Mouse (Mus musculus) embryonic stem cell, embryonic (primary cell): Measurements from ENCODE around the gene Micu1.

Source experiments
- CTCF ChIA-PET, 4 experiments: fragments of 300-600 bp in 2 of 4; fragments of 350-600 bp in 2 of 4; sonication (Branson Sonifier 250); formaldehyde crosslinking; loops; one replicate each; lab custom pipeline; 2022; ENCODE audit warnings: inconsistent platforms in 2 of 4; lab: Charles Lee
- POLR2A ChIA-PET, 4 experiments: fragments of 300-600 bp in 2 of 4; fragments of 350-600 bp in 2 of 4; sonication (Branson Sonifier 250); formaldehyde crosslinking; loops; one replicate each; lab custom pipeline; 2022; ENCODE audit warnings: antibody characterized with exemption in 4 of 4, inconsistent platforms in 1 of 4; lab: Charles Lee

The Micu1 gene

DNA sequence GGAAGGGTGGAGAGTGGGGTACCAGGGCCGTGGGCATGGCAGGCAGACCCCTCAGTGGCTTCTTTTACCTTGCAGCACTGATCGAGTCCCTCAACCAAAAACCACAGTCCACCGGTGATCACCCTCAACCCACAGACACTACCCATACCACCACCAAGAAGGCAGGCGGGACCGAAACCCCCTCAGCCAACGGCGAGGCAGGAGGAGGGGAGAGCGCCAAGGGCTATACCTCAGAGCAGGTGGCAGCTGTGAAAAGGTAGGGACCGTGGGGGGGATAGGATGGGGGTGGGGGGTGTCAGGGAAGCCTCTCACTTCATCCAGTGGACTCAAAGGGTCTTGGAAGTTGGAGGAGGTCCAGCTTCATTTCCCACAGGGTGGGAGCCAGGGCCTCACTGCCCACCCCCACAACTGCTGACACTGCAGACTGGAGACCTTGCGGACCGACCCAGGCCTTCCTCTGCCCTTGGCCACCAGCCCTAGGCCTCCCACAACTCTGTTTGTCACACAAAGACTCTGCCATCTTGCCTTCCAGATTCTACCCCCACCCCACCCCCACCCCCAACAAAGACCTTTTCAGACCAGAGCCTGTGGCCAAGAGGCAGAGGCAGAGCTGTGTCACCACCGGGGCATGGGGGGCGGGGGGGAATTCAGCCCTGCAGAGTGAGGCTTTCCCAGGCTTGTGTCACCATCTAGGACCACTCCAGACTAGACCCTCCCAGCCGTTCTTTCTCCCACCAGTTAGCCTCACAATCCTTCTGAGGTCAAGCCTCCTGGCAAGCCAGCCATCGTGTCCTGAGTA, 187.9 kb downstream of the Micu1 start:
- CTCF ChIA-PET, result interaction anchor here in 2 of 4 experiments (0.5 to 1.2 kb wide), 6 partner anchors 9 to 304 kb away, joined by 3 to 5 read pairs (median 4); partner anchors contain the start of gene Ddit4 (in 1 of the 2)

DNA sequence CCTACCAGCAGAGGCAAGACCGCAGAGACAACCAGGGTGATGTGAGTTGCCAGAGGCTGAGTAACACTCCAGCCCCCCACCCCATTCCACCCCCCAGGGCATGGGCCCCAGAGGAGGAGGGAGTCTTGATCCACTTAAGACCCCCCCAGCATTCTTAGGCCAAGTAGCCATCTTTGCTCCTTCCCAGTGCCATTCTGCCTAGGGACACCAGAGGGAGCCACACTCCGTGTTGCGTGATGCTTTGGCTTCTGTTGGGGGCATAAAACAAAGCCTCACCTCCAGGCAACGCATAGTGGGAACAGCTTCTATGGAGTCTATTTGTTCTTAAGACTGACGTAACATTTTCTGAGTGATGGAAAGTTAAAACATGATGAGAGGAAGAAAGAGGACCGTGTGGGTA, 190.7 kb downstream of the Micu1 start:
- POLR2A ChIA-PET, result interaction anchor here in 3 of 4 experiments (0.6 to 1.5 kb wide), 10 partner anchors 12 to 288 kb away, joined by 3 to 6 read pairs (median 4); no protein-coding TSS in a partner anchor
- CTCF ChIA-PET, result interaction anchor here (0.7 to 2.8 kb wide), 17 partner anchors 11 to 555 kb away, joined by 3 to 28 read pairs (median 3); partner anchors contain the start of gene Vsir (in 1 of the 4)

More for the DNA sequence above, 187.9 kb downstream of the Micu1 start:
- POLR2A ChIA-PET, result interaction anchor here in 2 of 4 experiments (0.7 to 3.9 kb wide), 8 partner anchors 9 to 52 kb away, joined by 3 to 18 read pairs (median 3); no protein-coding TSS in a partner anchor

DNA sequence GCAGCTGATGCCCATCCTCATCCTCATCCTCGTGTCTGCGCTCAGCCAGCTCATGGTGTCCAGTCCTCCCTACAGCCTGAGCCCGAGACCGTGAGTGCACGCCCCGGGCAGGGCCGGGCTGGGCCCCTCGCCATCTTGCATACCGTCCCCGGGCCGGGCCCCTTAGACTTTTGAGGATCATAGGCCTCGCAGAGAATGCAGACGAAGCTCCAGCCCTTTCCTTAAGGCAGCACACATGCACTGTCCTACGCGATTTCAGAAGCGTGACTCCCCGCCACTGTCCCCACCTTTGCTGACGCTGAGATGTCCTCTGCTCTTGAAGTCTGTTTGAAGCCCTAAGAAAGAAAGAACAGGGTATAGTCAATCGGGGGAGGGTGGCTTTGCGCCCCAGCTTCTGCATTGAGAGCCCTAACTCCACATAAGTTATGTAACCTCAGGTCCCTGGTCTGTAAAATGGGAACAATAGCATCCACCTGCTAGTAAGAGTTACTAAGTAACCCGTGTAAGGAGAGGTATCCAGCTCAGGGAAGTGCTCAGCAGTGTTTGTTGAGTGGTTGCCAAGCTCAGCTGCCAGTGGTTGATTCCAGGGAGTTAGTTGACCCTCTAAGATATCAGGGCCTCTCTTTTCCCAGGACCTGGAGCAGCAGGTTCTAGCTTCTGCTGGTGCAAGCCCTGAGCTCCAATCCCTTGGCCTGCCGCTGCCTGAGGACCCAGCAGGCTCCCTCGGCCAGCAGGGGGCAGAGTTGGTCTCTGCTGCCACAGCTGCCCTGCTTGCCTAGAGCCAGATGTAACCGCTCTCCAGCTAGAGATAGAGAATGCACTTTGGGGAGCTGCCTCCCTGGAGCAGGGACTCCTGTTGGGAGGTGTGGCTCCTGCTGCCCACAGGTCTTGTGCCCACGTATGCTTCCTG, 192.2 kb downstream of the Micu1 start:
- CTCF ChIA-PET, result interaction anchor here (0.5 to 2.8 kb wide), 109 partner anchors 9 to 1490 kb away, joined by 3 to 28 read pairs (median 4); partner anchors contain the start of genes Anapc16 (in 2 of the 4), Ascc1 (in 2 of the 4) and Vsir (in 1 of the 4)
- POLR2A ChIA-PET, result interaction anchor here (0.6 to 2.2 kb wide), 42 partner anchors 9 to 673 kb away, joined by 3 to 19 read pairs (median 4); partner anchors contain the start of genes Anapc16 (in 1 of the 4), Ascc1 (in 1 of the 4), Ddit4 (in 1 of the 4) and P4ha1 (in 1 of the 4)

DNA sequence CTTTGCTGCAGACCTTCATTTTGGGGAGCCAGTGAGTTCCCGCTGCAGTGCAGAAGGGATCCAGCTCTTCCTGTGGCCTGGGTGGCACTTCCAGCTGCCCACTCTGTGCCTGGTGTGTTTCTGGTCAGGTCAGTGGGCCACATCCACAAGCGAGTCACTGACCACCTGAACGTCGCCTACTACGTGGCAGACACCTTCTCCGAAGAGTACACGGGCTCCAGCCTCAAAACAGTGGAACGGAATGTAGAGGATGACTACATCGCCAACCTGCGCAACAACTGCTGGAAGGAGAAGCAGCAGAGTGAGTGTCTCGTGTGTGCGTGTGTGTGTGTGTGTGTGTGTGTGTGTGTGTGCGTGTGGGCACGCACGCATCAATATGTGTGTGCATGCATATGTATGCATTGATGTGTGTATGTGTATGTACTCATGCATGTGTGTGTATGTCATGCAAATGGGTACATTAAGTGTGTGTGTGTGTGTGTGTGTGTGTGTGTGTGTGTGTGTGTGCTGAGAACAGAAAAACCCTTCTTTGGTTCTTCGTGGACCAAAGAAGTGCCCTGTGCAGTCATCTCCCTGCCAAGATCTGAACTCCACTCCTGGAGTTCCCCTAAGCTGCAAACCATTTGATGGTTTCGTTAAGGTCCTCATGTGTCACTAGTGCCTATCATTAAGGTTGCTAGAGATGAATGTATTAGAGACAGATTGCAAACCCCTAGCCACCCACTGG, 193.3 kb downstream of the Micu1 start:
- ChIA-PET CTCF (interaction anchor here (0.6 to 2.8 kb wide), 69 partner anchors 8 to 1489 kb away, joined by 3 to 28 read pairs (median 5); partner anchors contain the start of genes Anapc16 (in 1 of the 4), Ascc1 (in 1 of the 4) and Vsir (in 1 of the 4)), POLR2A (interaction anchor here in 2 of 4 experiments (0.8 to 2.2 kb wide), 22 partner anchors 8 to 349 kb away, joined by 3 to 19 read pairs (median 6); partner anchors contain the start of genes Anapc16 (in 1 of the 2), Ascc1 (in 1 of the 2) and Ddit4 (in 1 of the 2))

DNA sequence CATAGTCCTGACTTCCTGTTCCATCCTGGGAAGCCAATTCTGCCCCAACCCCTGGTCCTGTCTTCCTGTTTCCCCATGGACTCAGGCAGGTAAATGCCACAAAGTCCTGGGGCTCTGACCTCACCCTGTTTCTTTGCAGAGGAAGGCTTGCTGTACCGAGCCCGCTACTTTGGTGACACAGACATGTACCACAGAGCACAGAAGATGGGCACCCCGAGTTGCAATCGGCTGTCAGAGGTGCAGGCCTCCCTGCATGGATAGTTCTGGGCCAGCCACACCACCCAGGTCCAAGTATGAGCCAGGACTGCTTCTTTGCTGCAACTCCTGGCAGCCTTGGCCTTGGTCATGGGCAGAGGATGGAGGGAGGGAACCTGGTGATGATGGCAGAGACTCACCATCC, 193.9 kb downstream of the Micu1 start:
- CTCF ChIA-PET, result interaction anchor here in 1 of 4 experiments (2.1 kb wide), 1 partner anchor 11 kb away, joined by 7 read pairs; no protein-coding TSS in a partner anchor
- POLR2A ChIA-PET, result interaction anchor here in 1 of 4 experiments (2.2 kb wide), 1 partner anchor 55 kb away, joined by 19 read pairs; the partner anchor contains the start of gene Ddit4

DNA sequence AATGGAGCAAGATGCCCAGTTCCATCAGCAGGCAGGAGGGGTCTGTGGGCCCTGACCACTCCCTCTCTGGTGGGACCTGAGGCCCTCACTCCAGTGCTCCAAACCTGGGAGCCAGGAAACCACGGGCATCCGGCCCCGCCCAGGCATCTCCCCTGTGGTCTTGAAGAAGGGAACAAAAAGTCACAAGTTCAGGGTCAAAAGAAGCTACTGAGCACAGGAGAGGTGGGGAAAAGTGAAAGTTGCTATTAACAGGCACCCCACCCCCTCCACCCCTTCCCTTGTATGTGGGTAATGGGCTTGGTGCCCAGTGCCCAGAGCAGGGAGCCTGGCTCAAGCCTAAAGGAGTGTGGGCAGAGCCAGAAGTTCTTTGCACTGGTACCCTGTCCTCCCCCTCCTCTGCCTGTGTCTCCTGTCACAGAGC, 194.6 kb downstream of the Micu1 start:
- ChIA-PET CTCF (interaction anchor here in 2 of 4 experiments (0.6 to 3.8 kb wide), 4 partner anchors 11 to 1690 kb away, joined by 3 to 20 read pairs (median 4); no protein-coding TSS in a partner anchor), POLR2A (interaction anchor here in 3 of 4 experiments (0.6 to 7.9 kb wide), 15 partner anchors 9 to 350 kb away, joined by 3 to 145 read pairs (median 5); partner anchors contain the start of genes Anapc16 (in 2 of the 3), Ascc1 (in 2 of the 3) and Ddit4 (in 1 of the 3))

DNA sequence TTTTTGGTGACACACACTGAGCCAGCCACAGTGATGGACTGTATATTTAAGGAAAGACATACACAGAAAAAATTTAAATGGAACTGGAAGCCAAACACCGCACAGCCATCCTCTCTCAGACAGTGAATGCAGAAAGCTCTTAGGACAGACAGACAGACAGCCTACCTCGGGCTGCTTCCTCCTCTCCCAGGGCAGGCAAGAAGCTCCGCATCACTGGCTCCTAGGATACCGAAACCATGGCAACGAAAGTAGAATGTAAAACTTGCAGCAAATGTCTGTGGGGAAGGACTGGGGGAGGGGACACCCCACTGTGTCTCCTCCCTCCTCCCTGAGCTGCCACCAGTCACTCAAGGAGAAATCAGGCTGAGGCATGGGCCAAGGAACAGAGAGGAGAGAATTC, 195.2 kb downstream of the Micu1 start:
- POLR2A ChIA-PET, result interaction anchor here in 3 of 4 experiments (0.6 to 7.9 kb wide), 20 partner anchors 9 to 676 kb away, joined by 3 to 145 read pairs (median 6); partner anchors contain the start of genes Anapc16 (in 2 of the 3), Ascc1 (in 2 of the 3), Ddit4 (in 1 of the 3) and Sowahc (in 1 of the 3)

DNA sequence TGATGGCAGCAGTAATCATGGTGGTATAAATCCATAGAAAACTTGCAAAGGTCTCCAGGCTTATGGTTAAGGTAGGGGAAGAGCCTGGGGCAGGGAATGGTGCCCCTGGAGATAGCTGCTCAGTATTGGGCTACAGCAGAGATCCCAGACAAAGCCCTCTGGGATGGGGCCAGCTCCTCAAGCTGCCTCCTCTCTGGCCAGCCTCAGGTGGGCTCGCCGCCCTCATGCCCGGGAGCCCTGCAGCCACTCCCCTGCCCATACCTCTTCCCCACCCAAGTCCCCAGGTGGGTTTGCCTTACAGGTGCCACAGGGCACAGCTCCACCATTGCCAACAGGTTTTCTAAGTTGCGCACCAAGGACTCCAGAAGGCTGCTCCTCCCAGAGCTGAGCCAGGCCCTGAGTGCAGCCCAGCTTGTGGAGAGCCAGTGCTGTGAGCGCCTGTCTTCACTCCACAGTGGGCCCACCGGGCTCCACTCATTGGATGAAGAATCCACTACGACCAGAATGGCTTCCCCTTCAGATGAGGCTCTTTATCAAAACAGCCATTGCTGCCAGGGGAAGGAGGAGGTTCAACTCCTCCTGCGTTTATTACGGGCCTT, 196.0 kb downstream of the Micu1 start:
- CTCF ChIA-PET, result interaction anchor here in 3 of 4 experiments (0.6 to 3.8 kb wide), 10 partner anchors 10 to 347 kb away, joined by 3 to 20 read pairs (median 3); no protein-coding TSS in a partner anchor
- POLR2A ChIA-PET, result interaction anchor here in 3 of 4 experiments (0.6 to 7.9 kb wide), 31 partner anchors 10 to 676 kb away, joined by 3 to 145 read pairs (median 8); partner anchors contain the start of genes Anapc16 (in 2 of the 3), Ascc1 (in 2 of the 3), Ddit4 (in 2 of the 3) and P4ha1 (in 1 of the 3)

More for the DNA sequence above, 195.2 kb downstream of the Micu1 start:
- CTCF ChIA-PET, result interaction anchor here in 3 of 4 experiments (0.6 to 3.8 kb wide), 9 partner anchors 11 to 1690 kb away, joined by 3 to 20 read pairs (median 3); no protein-coding TSS in a partner anchor

DNA sequence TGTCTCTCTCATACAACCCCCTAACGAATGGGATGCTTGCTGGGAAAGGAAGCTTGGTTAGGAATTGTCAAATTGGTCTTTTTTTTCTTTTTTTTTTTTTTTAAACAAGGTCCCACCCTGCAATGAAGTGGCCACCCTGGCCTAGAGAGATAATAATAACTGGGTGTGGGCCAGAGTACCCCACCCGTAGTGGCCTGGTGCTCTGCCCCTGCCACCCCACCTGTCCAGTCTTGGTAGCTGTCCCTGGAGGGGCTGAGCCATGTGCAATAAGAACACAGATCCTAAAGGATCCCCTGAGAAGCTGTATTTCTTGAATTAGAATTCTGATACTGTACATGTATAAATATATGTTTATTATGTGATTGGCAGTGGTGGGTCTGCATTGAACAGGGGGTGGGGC, 196.7 kb downstream of the Micu1 start:
- ChIA-PET CTCF (interaction anchor here (0.6 to 3.8 kb wide), 20 partner anchors 8 to 861 kb away, joined by 3 to 20 read pairs (median 3); no protein-coding TSS in a partner anchor), POLR2A (interaction anchor here (0.5 to 7.9 kb wide), 68 partner anchors 8 to 677 kb away, joined by 3 to 145 read pairs (median 5); partner anchors contain the start of genes Anapc16 (in 3 of the 4), Ascc1 (in 3 of the 4), Ddit4 (in 3 of the 4) and P4ha1 (in 2 of the 4))

DNA sequence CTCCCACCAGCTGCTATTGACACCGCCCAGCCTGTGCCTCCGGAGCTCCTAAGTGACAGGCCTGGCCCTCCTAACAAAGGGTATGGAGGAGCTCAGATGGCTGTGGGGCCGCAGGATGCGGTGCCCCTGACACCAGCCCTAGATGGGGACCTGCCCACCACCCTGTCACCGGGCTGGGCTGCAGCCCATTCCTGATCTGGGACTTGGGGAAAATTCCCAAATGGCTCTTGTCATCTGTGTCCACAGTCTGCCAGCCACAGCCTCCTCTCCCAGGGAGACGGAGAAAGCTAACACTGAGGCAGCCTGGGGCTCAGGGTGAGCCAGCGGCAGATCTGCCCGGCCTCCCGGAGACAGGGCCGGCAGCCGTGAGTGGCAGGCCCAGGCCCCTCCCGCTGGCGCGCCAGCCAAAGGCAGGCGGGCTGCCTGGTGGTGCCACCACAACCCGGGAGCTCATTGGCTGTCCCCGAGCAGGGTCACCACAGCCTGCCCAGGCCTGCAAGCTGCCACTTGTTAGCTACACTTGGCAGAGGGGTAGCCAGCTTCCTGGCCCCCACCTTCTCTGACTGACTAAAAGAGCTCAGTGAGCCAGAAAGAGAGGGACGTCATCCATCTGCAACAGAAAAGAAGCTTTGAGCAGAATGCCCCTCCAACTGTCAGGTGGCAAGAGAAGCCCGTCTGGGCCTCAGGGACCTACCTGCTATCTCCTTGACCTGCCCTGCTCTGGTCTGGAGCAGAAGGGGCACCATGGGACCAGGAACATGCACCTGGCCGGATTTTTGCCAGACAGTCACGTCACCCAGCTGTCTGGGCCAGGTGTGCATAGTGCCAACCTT, 197.3 kb downstream of the Micu1 start:
- POLR2A ChIA-PET, result interaction anchor here (0.5 to 7.9 kb wide), 86 partner anchors 8 to 678 kb away, joined by 3 to 145 read pairs (median 4); partner anchors contain the start of genes Anapc16 (in 3 of the 4), Ascc1 (in 3 of the 4), Ddit4 (in 3 of the 4) and P4ha1 (in 2 of the 4)
- CTCF ChIA-PET, result interaction anchor here (0.5 to 3.8 kb wide), 23 partner anchors 9 to 861 kb away, joined by 3 to 20 read pairs (median 3); no protein-coding TSS in a partner anchor

DNA sequence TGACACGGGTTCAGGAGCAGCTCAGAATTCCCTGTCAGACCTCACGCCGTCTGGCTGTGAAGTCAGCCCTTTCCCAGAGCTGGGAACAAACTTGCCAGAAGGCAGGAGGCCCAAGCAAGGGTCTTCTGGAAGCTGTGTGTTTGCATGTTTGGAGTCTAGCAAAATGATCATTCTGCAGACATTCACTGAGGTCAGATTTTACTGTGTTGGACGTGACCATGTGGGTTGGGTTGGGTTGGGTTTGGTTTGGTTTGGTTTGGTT, 197.8 kb downstream of the Micu1 start:
- ChIA-PET POLR2A (interaction anchor here (0.6 to 7.9 kb wide), 66 partner anchors 8 to 678 kb away, joined by 3 to 145 read pairs (median 5); partner anchors contain the start of genes Anapc16 (in 3 of the 4), Ascc1 (in 3 of the 4), Ddit4 (in 3 of the 4) and P4ha1 (in 2 of the 4)), CTCF (interaction anchor here (0.5 to 3.8 kb wide), 17 partner anchors 8 to 346 kb away, joined by 3 to 20 read pairs (median 3); no protein-coding TSS in a partner anchor)

DNA sequence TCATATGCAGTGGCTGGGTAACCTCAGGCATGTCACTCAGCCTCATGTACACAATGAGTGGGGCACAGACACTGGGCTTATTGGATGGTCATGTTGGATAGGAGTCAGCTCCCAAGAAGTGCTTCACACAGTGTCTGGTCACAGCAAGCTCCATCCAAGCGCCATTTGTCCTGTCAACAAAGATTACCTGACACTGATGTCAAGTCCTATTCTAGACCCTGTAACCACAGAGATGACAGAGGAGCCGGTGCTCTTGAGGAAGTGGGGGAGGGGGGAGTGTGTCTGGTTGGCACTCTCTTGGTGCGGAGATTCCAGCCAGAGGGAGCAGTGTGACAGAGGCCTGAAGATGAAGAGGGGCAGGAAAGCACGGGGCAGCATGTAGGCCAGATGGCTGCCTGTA, 198.7 kb downstream of the Micu1 start:
- ChIA-PET POLR2A (interaction anchor here in 3 of 4 experiments (0.6 to 7.9 kb wide), 17 partner anchors 8 to 309 kb away, joined by 3 to 145 read pairs (median 13); partner anchors contain the start of genes Ddit4 (in 3 of the 3), Anapc16 (in 1 of the 3) and Ascc1 (in 1 of the 3)), CTCF (interaction anchor here in 1 of 4 experiments (0.5 kb wide), 1 partner anchor 135 kb away, joined by 3 read pairs; no protein-coding TSS in a partner anchor)

DNA sequence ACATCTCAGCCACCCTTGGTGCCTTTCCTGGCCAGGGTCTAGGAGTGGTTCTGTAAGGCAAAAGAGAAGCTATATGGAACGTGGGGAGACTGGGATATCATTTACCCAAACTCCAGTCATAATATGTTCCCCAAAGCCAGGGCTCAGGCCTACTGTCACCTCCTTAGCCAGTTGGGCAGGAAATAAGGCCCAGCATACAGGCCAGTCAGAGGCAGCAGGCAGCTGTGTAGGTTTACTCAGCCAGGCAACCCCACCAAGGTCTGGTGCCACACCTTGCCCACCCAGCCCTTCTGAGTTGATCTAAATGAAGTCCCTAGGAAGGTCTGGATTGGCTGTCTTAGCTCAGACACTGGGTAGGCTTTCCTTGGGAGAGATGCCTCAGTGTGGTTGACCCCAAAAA, 199.2 kb downstream of the Micu1 start:
- POLR2A ChIA-PET, result interaction anchor here in 3 of 4 experiments (0.6 to 7.9 kb wide), 13 partner anchors 8 to 1664 kb away, joined by 3 to 145 read pairs (median 4); partner anchors contain the start of gene Ddit4 (in 2 of the 3)
- CTCF ChIA-PET, result interaction anchor here in 1 of 4 experiments (0.5 kb wide), 1 partner anchor 135 kb away, joined by 3 read pairs; no protein-coding TSS in a partner anchor
